Mouse (Mus musculus) forebrain, embryonic 10.5 days (tissue): ENCODE results near the gene Mlst8. TPM values are rescaled to one million over a fixed set of nuclear protein-coding genes. Genes with fewer than 3 reads are reported as not detected.
A peak's percentile ranks its signal among the peaks of the same experiment; 100 is the strongest.

ENCODE experiments used
- DNase-seq: peaks from one replicate; pipeline ENCODE4 v3.0.0-alpha.2; 2017; ENCODE audit warnings: low spot score; ENCODE audit errors: extremely low spot score
- H3K27ac ChIP-seq: fragments of 300-500 bp; sonication (generic); 2 replicates; pipeline ENCODE4 v1.5.1; 2016; ENCODE audit warnings: mild to moderate bottlenecking
- H3K27me3 ChIP-seq: fragments of 300-500 bp; sonication (generic); 2 replicates; pipeline ENCODE4 v1.6.1; 2016; ENCODE audit warnings: mild to moderate bottlenecking; ENCODE audit not compliant: poor library complexity, severe bottlenecking
- H3K36me3 ChIP-seq: fragments of 300-500 bp; sonication (generic); replicated peaks from 2 replicates; pipeline ENCODE4 v1.6.1; 2016; ENCODE audit warnings: mild to moderate bottlenecking, moderate library complexity
- H3K4me1 ChIP-seq: fragments of 300-500 bp; sonication (generic); 2 replicates; pipeline ENCODE4 v1.6.1; 2016
- H3K4me3 ChIP-seq: fragments of 300-500 bp; sonication (generic); 2 replicates; pipeline ENCODE4 v1.5.1; 2016; ENCODE audit warnings: mild to moderate bottlenecking, moderate library complexity
- H3K9me3 ChIP-seq: fragments of 300-500 bp; sonication (generic); 2 replicates; pipeline ENCODE4 v1.6.1; 2016; ENCODE audit warnings: mild to moderate bottlenecking, moderate library complexity
- WGBS: fragments of 180-500 bp; shearing (Covaris S2); methylation state at CpG from one replicate; pipeline ENCODE4 v1.1.7; 2016; 5-methylcytosine and 5-hydroxymethylcytosine counted together
- polyA plus RNA-seq: library from polyadenylated mRNA; unstranded; fragments of >200 nt; fragmentation: Nextera tagmentation; extraction: Ambion mirVana; gene quantifications from 2 replicates; pipeline ENCODE4 v1.2.1, GENCODE M21; 2016

Gene Mlst8
- polyA plus RNA-seq, 1 experiment from 2014 or later, result 40.0 TPM

DNA sequence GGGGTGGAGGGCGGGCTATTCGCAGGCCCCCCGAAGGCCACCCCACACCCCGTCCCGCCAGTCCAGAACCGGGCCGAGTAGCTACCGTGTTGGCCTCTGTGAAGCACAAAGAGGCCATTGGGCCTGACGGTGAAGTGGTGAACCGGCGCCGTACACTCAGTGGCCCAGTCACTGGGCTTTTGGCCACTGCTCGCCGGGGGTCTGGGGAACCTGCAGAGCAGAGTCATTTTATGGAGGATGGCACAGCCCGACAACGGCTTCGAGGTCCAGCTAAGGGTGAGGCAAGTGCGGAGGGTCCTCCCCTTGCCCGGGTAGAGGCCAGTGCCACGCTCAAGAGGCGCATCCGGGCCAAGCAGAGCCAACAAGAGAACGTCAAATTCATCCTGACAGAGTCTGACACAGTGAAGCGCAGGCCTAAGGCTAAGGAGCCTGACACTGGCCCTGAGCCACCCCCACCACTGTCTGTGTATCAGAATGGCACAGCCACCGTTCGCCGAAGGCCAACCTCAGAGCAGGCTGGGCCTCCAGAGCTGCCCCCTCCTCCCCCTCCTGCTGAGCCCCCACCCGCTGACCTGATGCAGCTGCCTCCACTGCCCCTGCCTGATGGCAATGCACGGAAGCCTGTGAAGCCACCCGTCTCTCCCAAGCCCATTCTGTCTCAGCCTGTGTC is 26.5 kb upstream of the Mlst8 start:
- H3K36me3 ChIP-seq, result peaks cover 93% of the 10 kb centered on the region
- no peak overlapping the region for H3K27ac ChIP-seq
- 0 out of 2 replicates have a peak overlapping the region, but pooled peaks have one; percentile 2 for H3K4me3 ChIP-seq
- 93% methylated on average over 30 of the region's 30 CpGs for WGBS
- DNase-seq, result no peak
- peaks cover 16% of the 10 kb centered on the region for H3K4me1 ChIP-seq
- no peaks in the 10 kb centered on the region for H3K9me3 ChIP-seq
- peaks cover 20% of the 10 kb centered on the region for H3K27me3 ChIP-seq

DNA sequence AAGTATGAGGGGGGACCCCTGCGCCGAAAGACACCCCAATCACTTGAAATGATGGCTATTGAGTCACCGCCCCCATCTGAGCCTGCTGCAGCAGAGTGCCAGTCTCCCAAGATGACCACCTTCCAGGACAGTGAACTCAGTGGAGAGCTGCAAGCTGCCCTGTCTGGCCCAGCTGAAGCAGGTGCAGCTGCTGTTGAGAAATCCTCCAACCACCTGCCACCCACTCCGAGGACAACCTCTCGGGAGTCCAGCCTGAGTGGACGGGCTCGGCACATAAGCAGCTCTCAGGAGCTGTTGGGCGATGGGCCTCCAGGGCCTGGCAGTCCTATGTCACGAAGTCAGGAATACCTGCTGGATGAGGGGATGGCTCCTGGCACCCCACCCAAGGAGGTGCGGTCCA is 25.2 kb upstream of the Mlst8 start:
- Histone ChIP-seq H3K4me3 (no peak overlapping the region), H3K36me3 (peaks cover 88% of the 10 kb centered on the region), H3K27me3 (peaks cover 20% of the 10 kb centered on the region), H3K9me3 (no peaks in the 10 kb centered on the region), H3K27ac (no peak overlapping the region), H3K4me1 (peaks cover 16% of the 10 kb centered on the region)
- no peak for DNase-seq
- 96% methylated on average over 10 of the region's 10 CpGs for WGBS

GRCm38 (mm10) chr17:24502208-24502607 is 23.3 kb upstream of the Mlst8 start:
- Histone ChIP-seq H3K9me3 (no peaks in the 10 kb centered on the region), H3K4me1 (peaks cover 15% of the 10 kb centered on the region), H3K36me3 (peaks cover 88% of the 10 kb centered on the region), H3K27ac (0 out of 2 replicates have a peak overlapping the region, but pooled peaks have one; percentile 16), H3K4me3 (no peak overlapping the region), H3K27me3 (peaks cover 17% of the 10 kb centered on the region)
- no peak for DNase-seq
- 34% methylated on average over 11 of the region's 11 CpGs for WGBS

DNA sequence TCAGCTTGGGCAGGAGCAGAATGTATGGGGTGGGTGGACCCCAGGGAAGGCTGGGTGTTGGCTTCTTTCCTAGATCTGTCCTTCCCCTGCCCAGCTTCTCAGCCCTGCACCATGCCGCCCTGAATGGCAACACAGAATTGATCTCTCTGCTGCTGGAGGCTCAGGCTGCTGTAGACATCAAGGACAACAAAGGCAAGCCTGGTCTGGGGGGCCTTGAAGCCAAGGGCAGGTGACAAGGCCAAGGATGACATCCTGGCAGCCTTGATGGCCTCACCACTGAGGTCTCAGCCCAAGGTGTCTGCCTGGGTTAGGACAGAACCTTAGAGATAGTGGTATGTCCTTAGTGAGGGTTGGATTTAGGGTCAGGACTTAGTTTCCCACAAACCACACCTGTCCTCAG is 17.1 kb upstream of the Mlst8 start:
- Histone ChIP-seq H3K4me1 (peaks cover 11% of the 10 kb centered on the region), H3K36me3 (peaks cover 48% of the 10 kb centered on the region), H3K9me3 (no peaks in the 10 kb centered on the region), H3K27me3 (no peaks in the 10 kb centered on the region), H3K27ac (no peak overlapping the region), H3K4me3 (no peak overlapping the region)
- no peak for DNase-seq
- WGBS, result 89% methylated on average over 1 of the region's 1 CpGs

DNA sequence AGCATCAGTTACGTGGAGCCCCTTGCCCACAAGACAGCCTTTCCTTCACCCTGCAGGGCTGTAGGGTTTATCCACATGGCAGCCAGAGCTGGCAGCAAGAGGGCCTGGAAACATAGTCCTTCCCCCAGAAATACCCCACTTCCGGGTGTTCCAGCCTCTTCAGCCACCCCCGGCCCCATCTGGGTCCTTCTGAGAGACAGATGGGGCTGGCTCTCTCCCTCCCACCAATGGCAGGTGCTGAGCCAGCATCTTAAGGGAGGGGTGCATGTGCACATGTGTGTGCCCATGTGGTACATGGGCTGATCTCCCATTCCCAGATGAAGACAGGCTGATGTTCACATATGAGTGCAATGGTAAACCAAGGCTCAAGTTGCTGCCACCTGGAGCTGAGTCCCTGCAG is 16.6 kb upstream of the Mlst8 start:
- no peak for DNase-seq
- WGBS, result 85% methylated on average over 3 of the region's 3 CpGs
- H3K27ac ChIP-seq, result no peak overlapping the region
- peaks cover 14% of the 10 kb centered on the region for H3K4me1 ChIP-seq
- peaks cover 42% of the 10 kb centered on the region for H3K36me3 ChIP-seq
- no peak overlapping the region for H3K4me3 ChIP-seq
- H3K9me3 ChIP-seq, result no peaks in the 10 kb centered on the region
- peaks cover 6% of the 10 kb centered on the region for H3K27me3 ChIP-seq

- H3K36me3 ChIP-seq, result peaks cover 40% of the 10 kb centered on the region
- no peaks in the 10 kb centered on the region for H3K9me3 ChIP-seq
- peaks cover 12% of the 10 kb centered on the region for H3K27me3 ChIP-seq
- peaks cover 21% of the 10 kb centered on the region for H3K4me1 ChIP-seq
- 43% methylated on average over 2 of the region's 2 CpGs for WGBS
- no peak overlapping the region for H3K4me3 ChIP-seq
- H3K27ac ChIP-seq, result 0 out of 2 replicates have a peak overlapping the region, but pooled peaks have one; percentile 13
- peak; percentile 51 for DNase-seq
These were observed 15.9 kb upstream of the Mlst8 start for GRCm38 (mm10) chr17:24494627-24495335.

DNA sequence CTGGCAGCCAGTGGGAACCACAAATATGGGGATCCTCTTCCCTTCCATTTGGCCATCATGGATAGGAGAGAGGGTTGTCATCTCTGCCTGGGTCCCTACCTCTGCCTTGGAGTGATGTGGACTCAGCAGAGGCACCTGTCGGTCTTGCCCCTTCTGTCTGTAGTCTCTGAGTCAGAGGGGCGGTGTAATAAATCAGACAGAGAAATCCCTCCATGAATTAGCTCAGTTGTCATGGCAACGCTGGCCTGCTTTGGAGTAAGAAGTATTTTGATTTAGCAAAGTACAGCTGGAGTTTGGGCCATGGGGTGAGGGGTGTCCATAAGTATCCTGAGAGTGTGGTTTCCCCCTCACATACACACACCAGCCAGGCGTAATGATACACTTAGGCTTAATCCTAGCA is 11.5 kb upstream of the Mlst8 start:
- H3K4me1 ChIP-seq, result peaks cover 44% of the 10 kb centered on the region
- 82% methylated on average over 4 of the region's 4 CpGs for WGBS
- no peak overlapping the region; the same call in 1 of the 2 replicates for H3K4me3 ChIP-seq
- no peak overlapping the region for H3K27ac ChIP-seq
- H3K9me3 ChIP-seq, result no peaks in the 10 kb centered on the region
- DNase-seq, result no peak
- no peaks in the 10 kb centered on the region for H3K36me3 ChIP-seq
- peaks cover 47% of the 10 kb centered on the region for H3K27me3 ChIP-seq

DNA sequence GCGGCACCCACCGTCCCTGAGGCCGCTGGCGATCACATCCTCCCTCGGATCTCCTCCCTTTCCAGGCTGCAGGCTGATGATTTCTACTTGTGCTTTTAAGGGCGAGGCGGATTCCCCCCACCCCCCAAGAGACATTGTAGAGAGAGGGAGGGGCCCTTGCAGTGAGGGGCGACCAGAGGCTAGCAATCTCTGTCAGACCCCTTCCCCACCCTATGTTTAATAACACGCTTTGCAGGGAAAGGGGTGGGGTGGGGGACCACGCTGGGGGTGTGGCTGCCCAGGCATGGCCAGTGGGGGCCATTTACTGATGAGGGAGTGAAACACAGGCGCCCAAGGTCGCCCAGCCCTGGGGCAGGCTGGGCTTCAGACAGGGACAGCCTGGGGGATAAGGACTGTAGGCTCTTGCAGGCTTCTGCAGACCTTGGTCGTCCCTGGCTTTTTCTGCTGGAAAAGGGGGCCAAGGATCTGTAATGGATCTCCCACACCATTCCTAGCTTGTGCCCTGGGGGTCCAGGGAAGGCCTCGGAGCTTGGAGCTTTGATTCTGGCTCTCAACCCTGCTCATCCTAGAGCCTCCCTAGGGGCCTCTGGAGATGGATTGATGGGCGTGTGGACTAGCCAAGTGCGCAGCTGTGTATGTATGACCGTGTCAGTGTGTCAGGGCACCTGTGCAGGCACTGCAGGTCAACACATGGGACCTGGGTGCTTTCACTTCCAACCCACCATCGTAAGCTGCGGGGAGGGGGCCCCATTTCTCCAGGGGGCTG is 10.6 kb upstream of the Mlst8 start:
- no peaks in the 10 kb centered on the region for H3K9me3 ChIP-seq

GRCm38 (mm10) chr17:24488662-24489264 is 9.9 kb upstream of the Mlst8 start:
- Histone ChIP-seq H3K4me3 (peak overlapping the region; percentile 90), H3K36me3 (no peaks in the 10 kb centered on the region), H3K4me1 (peaks cover 44% of the 10 kb centered on the region), H3K27me3 (peaks cover 47% of the 10 kb centered on the region), H3K27ac (peak overlapping the region; percentile 89), H3K9me3 (no peaks in the 10 kb centered on the region)
- WGBS, result under 1% methylated on average over 73 of the region's 81 CpGs
- DNase-seq, result peak; percentile 68

More for the DNA sequence above, 10.6 kb upstream of the Mlst8 start:
- Histone ChIP-seq H3K4me1 (peaks cover 44% of the 10 kb centered on the region), H3K4me3 (peak overlapping the region; percentile 90), H3K27me3 (peaks cover 47% of the 10 kb centered on the region), H3K36me3 (no peaks in the 10 kb centered on the region), H3K27ac (peak overlapping the region; percentile 89)
- no peak for DNase-seq
- WGBS, result 21% methylated on average over 19 of the region's 19 CpGs

DNA sequence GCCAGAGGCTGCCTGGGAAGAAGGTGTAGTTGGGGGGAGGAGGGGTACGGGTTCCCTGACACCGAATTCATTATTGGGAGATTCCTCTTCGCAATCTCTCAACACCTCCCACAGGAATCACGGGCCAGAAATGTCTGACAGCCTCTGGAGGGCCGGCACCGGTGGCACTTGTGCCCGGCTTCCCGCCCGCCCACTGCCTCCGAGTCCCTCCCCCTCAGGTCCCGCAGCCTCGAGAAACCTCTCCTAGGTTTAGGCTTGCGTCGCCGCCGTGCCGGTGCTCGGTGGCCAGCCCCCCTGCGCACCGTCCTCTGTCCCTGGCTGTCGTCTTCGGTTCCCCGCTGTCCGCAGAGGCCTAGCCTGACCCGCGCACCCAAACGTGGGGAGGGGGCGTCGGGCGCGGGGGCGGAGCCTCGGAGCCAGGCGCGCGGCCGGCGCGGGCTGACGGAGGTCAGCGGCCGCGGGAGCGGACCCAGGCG is 9.3 kb upstream of the Mlst8 start, which contains the start of gene Caskin1:
Caskin1 (plus strand) TSS at position 416 of the 476 bp plus-strand sequence.
- peaks cover 47% of the 10 kb centered on the region for H3K27me3 ChIP-seq
- 1% methylated on average over 45 of the region's 45 CpGs for WGBS

GRCm38 (mm10) chr17:24485090-24485860 is 6.4 kb upstream of the Mlst8 start:
- no peak for DNase-seq

More for the DNA sequence above, 9.3 kb upstream of the Mlst8 start, which contains the start of gene Caskin1:
- H3K4me1 ChIP-seq, result peaks cover 44% of the 10 kb centered on the region
- H3K27ac ChIP-seq, result peak within 1 kb of the TSS; percentile 89
- H3K9me3 ChIP-seq, result no peaks in the 10 kb centered on the region
- DNase-seq, result peak; percentile 46
- H3K4me3 ChIP-seq, result peak within 1 kb of the TSS; percentile 90
- H3K36me3 ChIP-seq, result no peaks in the 10 kb centered on the region

More at GRCm38 (mm10) chr17:24485090-24485860, 6.4 kb upstream of the Mlst8 start:
- H3K27me3 ChIP-seq, result peaks cover 40% of the 10 kb centered on the region
- no peaks in the 10 kb centered on the region for H3K9me3 ChIP-seq
- no peaks in the 10 kb centered on the region for H3K36me3 ChIP-seq
- 49% methylated on average over 11 of the region's 11 CpGs for WGBS
- H3K27ac ChIP-seq, result peak overlapping the region; percentile 63
- peak overlapping the region; percentile 20; the same call in 1 of the 2 replicates for H3K4me3 ChIP-seq
- peaks cover 34% of the 10 kb centered on the region for H3K4me1 ChIP-seq
